Mouse (Mus musculus) thymus, adult 2 months (tissue): ENCODE data around the gene Creld1.

Source experiments
- CTCF ChIP-seq: fragments of 200-500 bp; IDR thresholded peaks from 2 replicates; pipeline ENCODE4 v1.5.1; 2012; ENCODE audit warnings: mild to moderate bottlenecking, control low read depth, low read length, moderate library complexity, borderline replicate concordance; ENCODE audit not compliant: control insufficient read depth, poor library complexity, insufficient read depth; ENCODE audit errors: extremely low read depth
- POLR2A ChIP-seq: fragments of 200-500 bp; IDR thresholded peaks from 2 replicates; pipeline ENCODE4 v1.6.1; 2012; ENCODE audit warnings: mild to moderate bottlenecking, low read length, control low read depth, moderate library complexity; ENCODE audit not compliant: control insufficient read depth, poor library complexity, insufficient read depth; ENCODE audit errors: extremely low read depth

DNA sequence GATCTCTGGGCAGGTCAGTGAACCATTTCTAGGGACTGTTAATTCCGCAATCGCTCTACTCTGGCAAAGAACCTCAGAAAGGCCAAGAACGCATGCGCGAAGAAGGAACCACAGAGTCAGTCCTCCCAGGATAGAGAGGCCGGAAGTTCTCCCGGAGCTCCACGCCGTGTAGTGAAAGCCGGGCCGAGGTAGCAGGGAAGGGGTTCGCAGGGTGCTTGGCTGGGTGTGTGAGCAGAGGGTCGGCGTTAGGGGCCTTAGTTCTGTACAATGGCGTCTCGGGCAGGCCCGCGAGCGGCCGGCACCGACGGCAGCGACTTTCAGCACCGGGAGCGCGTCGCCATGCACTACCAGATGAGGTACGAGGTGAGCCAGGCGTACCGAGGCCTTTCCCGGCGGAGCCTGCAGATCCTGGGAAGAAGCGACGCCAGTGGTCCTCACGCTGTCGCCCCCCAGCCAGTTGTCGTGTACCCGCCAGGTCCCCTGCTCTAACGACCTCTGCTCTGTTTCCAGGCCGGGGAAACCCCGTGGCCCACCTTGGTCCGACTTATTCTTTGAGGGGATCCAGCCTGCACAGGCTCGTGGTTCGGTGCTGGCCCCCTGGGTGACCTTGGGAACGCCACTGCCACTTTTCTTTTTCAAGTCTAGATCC lies 40.5 kb upstream of the Creld1 start, which contains the start of gene Jagn1:
- peak; percentile 66 for TF ChIP-seq POLR2A
- TF ChIP-seq CTCF: no peak
